Mouse (Mus musculus) C2C12 (cell line): ENCODE measurements at regions not wholly inside any gene's neighbourhood (a gene's known extent, or its start where the extent isn't known, plus 50 kb on each side); places are given as distances from the start of the nearest gene placed in this dataset.

Source experiments
- CEBPB ChIP-seq: IDR thresholded peaks from one replicate; pipeline ENCODE4 v1.6.1; 2011; ENCODE audit warnings: low read depth, mild to moderate bottlenecking, control low read depth, moderate library complexity
- CTCF ChIP-seq: IDR thresholded peaks from one replicate; pipeline ENCODE4 v1.5.1; 2011; ENCODE audit not compliant: control insufficient read depth, insufficient read depth, insufficient read length
- MAX ChIP-seq: IDR thresholded peaks from one replicate; pipeline ENCODE4 v1.6.1; 2011; ENCODE audit warnings: mild to moderate bottlenecking, control low read depth
- MYOD1 ChIP-seq: IDR thresholded peaks from one replicate; pipeline ENCODE4 v1.6.1; 2011; ENCODE audit warnings: low read depth; ENCODE audit not compliant: control insufficient read depth, insufficient read length
- USF1 ChIP-seq: IDR thresholded peaks from one replicate; pipeline ENCODE4 v1.6.1; 2011; ENCODE audit warnings: low read depth, mild to moderate bottlenecking, control low read depth, moderate library complexity

GRCm38 (mm10) chr11:112621385-112622120 lies 160.5 kb upstream of the Sox9 start:
- no peak for TF ChIP-seq CTCF
- TF ChIP-seq CEBPB: no peak
- TF ChIP-seq USF1: no peak
- no peak for TF ChIP-seq MAX
- TF ChIP-seq MYOD1: no peak
